Mouse (Mus musculus) G1E-ER4 (cell line): ENCODE measurements around the gene Fbxl21. TPM values are rescaled to one million over a fixed set of nuclear protein-coding genes. Genes with fewer than 3 reads are reported as not detected.

Source experiments
- GATA1 ChIP-seq: IDR thresholded peaks from one replicate; pipeline ENCODE4 v1.8.0; 2012; ENCODE audit warnings: low read length, inconsistent platforms
- polyA plus RNA-seq: library from polyadenylated mRNA; stranded (reverse); fragments of >175 nt; gene quantifications from 2 replicates; pipeline ENCODE4 v1.2.3, GENCODE M21; 2012

The Fbxl21 gene
- polyA plus RNA-seq, 1 experiment: not detected

GRCm38 (mm10) chr13:56522821-56523167 lies 522 bp downstream of the Fbxl21 start:
- TF ChIP-seq GATA1: no peak

DNA sequence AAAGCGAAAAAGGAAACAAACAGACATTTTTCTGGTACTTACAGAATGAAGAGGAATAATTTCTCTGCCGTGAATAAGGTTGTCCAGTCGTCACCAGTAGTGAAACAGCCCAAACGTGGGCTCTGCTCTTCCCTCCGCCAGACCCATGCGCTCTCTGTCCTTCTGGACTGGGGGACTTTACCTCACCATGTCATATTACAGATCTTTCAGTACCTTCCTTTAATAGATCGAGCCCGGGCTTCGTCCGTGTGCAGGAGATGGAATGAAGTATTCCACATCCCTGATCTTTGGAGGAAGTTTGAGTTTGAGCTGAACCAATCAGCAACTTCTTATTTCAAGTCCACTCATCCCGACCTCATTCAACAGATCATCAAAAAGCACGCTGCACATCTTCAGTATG lies 4.6 kb downstream of the Fbxl21 start:
- no peak for TF ChIP-seq GATA1

GRCm38 (mm10) chr13:56527846-56528245 lies 5.6 kb downstream of the Fbxl21 start:
- TF ChIP-seq GATA1: no peak

- TF ChIP-seq GATA1: no peak
Observed at GRCm38 (mm10) chr13:56528281-56528680, 6.0 kb downstream of the Fbxl21 start.

DNA sequence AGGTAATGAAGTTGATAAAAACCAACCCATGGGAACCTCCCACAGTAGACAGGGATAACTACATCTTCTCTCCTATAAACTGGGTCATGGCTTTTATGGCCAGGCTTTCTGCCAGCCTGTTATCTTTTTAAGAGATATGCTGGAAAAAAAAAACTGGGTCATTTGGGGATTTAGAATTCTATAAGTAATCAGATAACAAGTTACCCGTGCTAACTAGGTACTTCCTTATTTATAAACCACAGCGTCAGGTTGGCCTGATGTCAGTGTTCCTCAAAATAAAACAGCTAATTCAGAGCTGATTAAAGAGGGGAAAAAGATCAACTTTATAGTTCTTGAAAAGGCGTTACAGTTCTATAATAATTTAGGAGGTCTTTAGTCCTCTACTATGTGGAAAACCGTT lies 6.8 kb downstream of the Fbxl21 start:
- TF ChIP-seq GATA1: no peak

DNA sequence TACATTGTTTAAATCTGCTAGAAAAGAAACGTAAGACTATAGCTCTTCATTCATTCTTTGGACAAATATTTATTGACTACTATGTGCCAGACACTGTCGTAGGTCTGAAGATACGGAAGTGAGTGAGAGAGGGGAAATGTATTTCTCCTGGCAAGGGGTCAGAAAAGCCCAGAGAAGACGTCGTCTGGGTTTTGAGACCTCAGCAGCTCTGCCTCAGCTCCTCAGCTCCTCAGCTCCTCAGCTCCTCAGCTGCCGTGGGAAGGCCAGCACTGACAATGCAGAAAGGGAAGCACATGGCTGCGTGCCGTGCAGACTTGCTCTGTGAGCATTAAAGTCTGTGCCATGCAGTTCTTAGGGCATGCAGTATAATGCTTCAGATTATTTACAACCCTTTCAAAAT lies 7.4 kb downstream of the Fbxl21 start:
- no peak for TF ChIP-seq GATA1

- TF ChIP-seq GATA1: no peak
Observed at GRCm38 (mm10) chr13:56534931-56535330, 12.7 kb downstream of the Fbxl21 start.

- no peak for TF ChIP-seq GATA1
Observed at GRCm38 (mm10) chr13:56535570-56535969, 13.3 kb downstream of the Fbxl21 start.

GRCm38 (mm10) chr13:56537026-56537425 lies 14.8 kb downstream of the Fbxl21 start:
- no peak for TF ChIP-seq GATA1

DNA sequence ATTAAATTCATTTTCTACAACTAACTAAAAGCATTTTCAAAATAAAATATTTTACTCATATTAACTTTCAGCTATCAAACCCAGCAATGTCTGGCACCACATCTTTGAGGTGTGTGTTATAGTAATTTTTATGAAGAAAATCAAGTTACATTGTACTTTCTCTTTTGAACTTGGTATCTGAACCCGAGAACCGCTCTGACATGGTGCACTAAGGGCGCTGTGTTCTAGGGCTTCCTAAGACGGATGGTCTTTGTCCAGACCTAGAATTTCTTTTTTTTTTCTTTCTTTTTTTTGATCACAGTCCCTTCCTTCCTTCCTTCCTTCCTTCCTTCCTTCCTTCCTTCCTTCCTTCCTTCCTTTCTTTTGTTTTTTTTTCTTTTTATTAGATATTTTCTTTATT lies 17.6 kb downstream of the Fbxl21 start:
- no peak for TF ChIP-seq GATA1

- TF ChIP-seq GATA1: no peak
Observed at GRCm38 (mm10) chr13:56543805-56544204, 21.5 kb downstream of the Fbxl21 start.

DNA sequence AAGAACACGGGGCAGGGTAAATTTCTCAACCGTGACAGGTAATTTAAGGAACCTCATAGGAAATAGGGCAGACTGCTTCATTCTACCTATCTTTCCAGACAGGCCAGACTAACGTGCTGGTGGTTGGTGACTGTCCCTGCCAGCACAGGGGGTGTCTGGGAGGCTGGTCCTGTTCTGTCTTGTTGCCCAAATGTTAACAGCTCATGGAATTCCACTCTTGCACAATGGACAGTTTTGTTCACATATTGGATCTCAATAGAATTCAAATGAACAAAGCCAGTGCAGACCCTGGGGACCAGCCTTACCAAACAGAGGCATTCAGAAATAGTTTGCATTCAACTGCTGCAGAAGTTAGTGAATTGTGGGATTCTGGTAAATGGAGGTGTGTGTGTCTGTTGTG lies 22.7 kb downstream of the Fbxl21 start:
- no peak for TF ChIP-seq GATA1

DNA sequence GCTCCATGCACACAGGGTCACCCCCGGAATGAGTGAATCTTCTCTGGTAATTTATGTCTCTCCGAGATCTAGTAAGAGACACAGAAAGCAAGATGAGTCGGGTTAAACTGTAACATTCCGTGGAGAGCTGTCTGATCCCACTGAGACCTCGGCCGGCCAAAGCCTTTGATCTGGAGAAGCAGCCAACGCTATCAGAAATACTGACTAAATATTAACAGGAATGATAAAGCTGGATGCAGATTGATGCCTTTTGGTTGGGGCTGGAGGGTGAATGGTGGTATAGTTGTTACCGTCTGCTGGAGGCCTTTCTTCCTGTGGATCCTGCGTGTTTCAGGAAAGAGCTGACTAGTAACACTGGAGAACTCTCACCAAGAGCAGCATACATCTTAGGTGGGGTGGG lies 26.1 kb downstream of the Fbxl21 start, which contains the start of gene Lect2:
Gene Lect2 (minus strand): TSS at position 102 of the 400 bp plus-strand sequence.
- no peak for TF ChIP-seq GATA1

- no peak for TF ChIP-seq GATA1
Observed at GRCm38 (mm10) chr13:56549364-56549763, 27.1 kb downstream of the Fbxl21 start.

- TF ChIP-seq GATA1: no peak
Observed at GRCm38 (mm10) chr13:56550574-56550973, 28.3 kb downstream of the Fbxl21 start.

DNA sequence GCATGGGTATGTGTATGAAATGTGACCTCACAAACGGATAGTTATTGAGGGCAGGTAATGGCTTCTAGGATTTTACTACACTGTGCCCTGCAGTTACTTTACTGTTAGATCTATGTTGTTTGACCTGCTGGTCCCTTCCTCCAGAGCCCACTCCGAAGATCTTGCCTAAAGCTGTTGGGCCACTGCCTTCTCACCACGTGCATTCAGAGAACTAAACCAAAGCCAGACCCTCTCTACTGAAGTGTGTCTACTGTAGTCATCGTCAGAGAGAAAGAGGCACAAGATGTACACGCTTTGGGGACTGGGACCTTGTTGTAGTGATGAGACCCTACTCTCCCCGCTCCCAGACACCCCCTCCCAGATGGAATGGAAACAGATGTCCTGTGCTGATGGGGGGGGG lies 29.4 kb downstream of the Fbxl21 start:
- TF ChIP-seq GATA1: no peak

GRCm38 (mm10) chr13:56553923-56554322 lies 31.7 kb downstream of the Fbxl21 start:
- TF ChIP-seq GATA1: no peak

DNA sequence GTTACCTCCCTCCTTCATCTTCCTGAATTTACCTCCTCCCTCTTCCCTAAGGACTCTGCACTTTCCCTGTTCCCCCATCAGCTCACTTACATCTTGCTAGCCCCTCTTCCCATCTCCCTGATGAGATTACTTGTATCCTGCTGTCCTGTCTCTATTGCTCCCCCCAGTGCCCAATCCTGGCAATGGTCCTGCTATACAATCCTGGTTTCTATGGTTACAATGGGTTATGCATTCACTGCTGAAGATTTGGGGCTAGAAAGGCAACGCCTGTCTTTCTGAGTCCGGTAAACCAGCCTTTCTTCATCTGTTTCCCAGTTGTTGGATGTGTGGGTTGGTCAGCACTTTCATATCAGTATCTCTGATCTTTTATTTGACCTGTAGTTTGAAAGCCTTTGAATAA lies 32.1 kb downstream of the Fbxl21 start:
- no peak for TF ChIP-seq GATA1
